Mouse (Mus musculus) kidney, postnatal 0 days (tissue): ENCODE measurements at regions not wholly inside any gene's neighbourhood (a gene's known extent, or its start where the extent isn't known, plus 50 kb on each side); places are given as distances from the start of the nearest gene placed in this dataset.

ENCODE experiments used
- ATAC-seq: fragments of 200-750 bp; cut with Nextera tagmentation; replicated peaks from 2 replicates; pipeline ENCODE4 v1.8.0; 2017; ENCODE audit warnings: low read depth, moderate number of reproducible peaks, moderate TSS enrichment, moderate library complexity; ENCODE audit not compliant: low FRiP score
- DNase-seq: peaks from one replicate; pipeline ENCODE4 v3.0.0-alpha.2; 2016; ENCODE audit warnings: low spot score
- H3K27ac ChIP-seq: fragments of 300-500 bp; sonication (generic); 2 replicates; pipeline ENCODE4 v1.5.1; 2014; ENCODE audit warnings: mild to moderate bottlenecking
- H3K27me3 ChIP-seq: fragments of 300-500 bp; sonication (generic); 2 replicates; pipeline ENCODE4 v1.6.1; 2014; ENCODE audit warnings: low read length, mixed read lengths; ENCODE audit not compliant: insufficient read depth
- H3K36me3 ChIP-seq: fragments of 300-500 bp; sonication (generic); 2 replicates; pipeline ENCODE4 v1.6.1; 2014; ENCODE audit warnings: low read length, mixed read lengths; ENCODE audit not compliant: insufficient read depth
- H3K4me1 ChIP-seq: fragments of 300-500 bp; sonication (generic); replicated peaks from 2 replicates; pipeline ENCODE4 v1.6.1; 2014; ENCODE audit warnings: antibody characterized with exemption, low read length, mixed read lengths; ENCODE audit not compliant: insufficient read depth
- H3K4me2 ChIP-seq: fragments of 300-500 bp; sonication (generic); 2 replicates; pipeline ENCODE4 v1.6.1; 2014; ENCODE audit warnings: mild to moderate bottlenecking, low read length, moderate library complexity, mixed read lengths
- H3K4me3 ChIP-seq: fragments of 300-500 bp; sonication (generic); replicated peaks from 2 replicates; pipeline ENCODE4 v1.5.1; 2014; ENCODE audit warnings: low read depth, low read length
- H3K9ac ChIP-seq: fragments of 300-500 bp; sonication (generic); 2 replicates; pipeline ENCODE4 v1.6.1; 2014; ENCODE audit warnings: low read depth, low read length
- H3K9me3 ChIP-seq: fragments of 300-500 bp; sonication (generic); replicated peaks from 2 replicates; pipeline ENCODE4 v1.6.1; 2016; ENCODE audit warnings: low read length, inconsistent platforms, mixed read lengths
- CTCF ChIP-seq: IDR thresholded peaks from 2 replicates; pipeline ENCODE4 v1.5.1; 2016; ENCODE audit warnings: antibody characterized with exemption, low read depth, mild to moderate bottlenecking, moderate library complexity
- WGBS: fragments of 180-500 bp; shearing (Covaris S2); extraction: QIAGEN DNeasy Blood & Tissue Kit; methylation state at CpG from one replicate; pipeline ENCODE4 v1.1.7; 2014; 5-methylcytosine and 5-hydroxymethylcytosine counted together

DNA sequence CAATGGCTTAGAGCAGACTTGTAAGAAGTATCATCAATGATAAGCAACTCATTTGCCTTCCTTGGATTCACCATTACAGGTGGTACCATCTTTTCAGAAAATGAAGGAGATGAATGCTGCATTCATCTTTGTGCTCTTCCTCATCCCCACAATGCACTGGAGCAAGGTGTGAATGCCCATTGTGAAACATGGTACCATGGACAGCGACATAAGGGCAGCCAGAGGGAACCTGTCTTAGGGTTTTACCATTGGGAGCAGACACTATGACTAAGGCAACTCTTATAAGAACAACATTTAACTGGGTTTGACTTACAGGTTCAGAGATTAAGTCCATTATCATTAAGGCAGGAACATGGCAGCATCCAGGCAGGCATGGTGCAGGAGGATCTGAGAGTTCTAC lies 60.1 kb upstream of the Kcnj6 start:
- Histone ChIP-seq H3K4me3 (no peak overlapping the region), H3K9ac (no peak overlapping the region), H3K27ac (no peak overlapping the region), H3K36me3 (no peaks in the 10 kb centered on the region), H3K9me3 (no peaks in the 10 kb centered on the region), H3K27me3 (no peaks in the 10 kb centered on the region), H3K4me2 (no peak overlapping the region), H3K4me1 (no peaks in the 10 kb centered on the region)
- 29% methylated on average over 1 of the region's 1 CpGs for WGBS
- TF ChIP-seq CTCF = no peak
- ATAC-seq = no peak
- DNase-seq = peak; percentile 31

DNA sequence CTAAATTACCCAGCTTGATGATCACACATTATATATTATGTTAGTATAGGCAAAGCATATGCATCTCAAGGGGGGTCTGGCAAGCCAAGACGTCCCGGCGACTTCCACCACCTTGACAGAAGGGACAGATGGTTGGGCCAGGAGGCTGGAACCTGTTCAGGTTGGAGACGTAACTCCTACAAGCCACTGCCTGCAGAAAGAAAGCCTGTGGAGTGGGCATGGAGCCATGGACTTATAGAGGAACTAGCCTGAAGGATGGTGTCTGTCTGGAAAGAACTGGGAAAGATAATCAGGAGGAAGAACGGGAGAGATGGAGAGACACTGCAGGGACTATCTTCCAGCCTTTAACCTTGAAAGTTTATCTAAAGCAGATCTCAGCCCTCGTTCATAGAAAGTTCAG lies 66.9 kb upstream of the Kcnj6 start:
- no peaks in the 10 kb centered on the region for H3K9me3 ChIP-seq
- no peak overlapping the region for H3K4me2 ChIP-seq
- H3K4me3 ChIP-seq = no peak overlapping the region
- DNase-seq (no peak), ATAC-seq (no peak)
- no peak overlapping the region for H3K9ac ChIP-seq
- no peak for TF ChIP-seq CTCF
- no peak overlapping the region for H3K27ac ChIP-seq
- no peaks in the 10 kb centered on the region for H3K27me3 ChIP-seq
- no peaks in the 10 kb centered on the region for H3K36me3 ChIP-seq
- WGBS = 85% methylated on average over 6 of the region's 6 CpGs
- H3K4me1 ChIP-seq = no peaks in the 10 kb centered on the region

DNA sequence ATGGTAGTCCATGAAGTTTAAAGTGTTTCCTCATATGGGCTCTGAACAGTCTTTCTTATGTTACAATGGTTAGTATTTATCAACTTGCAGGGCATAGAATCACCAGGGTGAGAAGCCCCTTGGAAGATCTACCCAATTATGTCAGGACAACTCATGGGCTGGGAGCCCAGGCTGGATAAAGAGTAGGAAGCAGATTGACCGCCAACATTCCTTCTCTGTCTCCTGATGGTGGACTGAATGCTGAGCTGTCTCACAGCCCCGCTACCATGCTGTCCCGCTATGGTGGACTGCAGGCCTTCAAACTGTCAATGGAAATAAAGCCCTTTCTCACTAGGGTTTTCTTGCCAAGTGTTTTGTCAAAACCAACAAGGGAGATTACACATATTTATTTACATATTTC lies 69.2 kb upstream of the Kcnj6 start:
- no peak overlapping the region for H3K4me2 ChIP-seq
- WGBS = 94% methylated on average over 3 of the region's 3 CpGs
- H3K4me1 ChIP-seq = no peaks in the 10 kb centered on the region
- no peaks in the 10 kb centered on the region for H3K36me3 ChIP-seq
- H3K27ac ChIP-seq = no peak overlapping the region
- ATAC-seq = no peak
- no peak overlapping the region for H3K9ac ChIP-seq
- H3K9me3 ChIP-seq = no peaks in the 10 kb centered on the region
- no peaks in the 10 kb centered on the region for H3K27me3 ChIP-seq
- H3K4me3 ChIP-seq = no peak overlapping the region
- no peak for DNase-seq
- TF ChIP-seq CTCF = no peak

DNA sequence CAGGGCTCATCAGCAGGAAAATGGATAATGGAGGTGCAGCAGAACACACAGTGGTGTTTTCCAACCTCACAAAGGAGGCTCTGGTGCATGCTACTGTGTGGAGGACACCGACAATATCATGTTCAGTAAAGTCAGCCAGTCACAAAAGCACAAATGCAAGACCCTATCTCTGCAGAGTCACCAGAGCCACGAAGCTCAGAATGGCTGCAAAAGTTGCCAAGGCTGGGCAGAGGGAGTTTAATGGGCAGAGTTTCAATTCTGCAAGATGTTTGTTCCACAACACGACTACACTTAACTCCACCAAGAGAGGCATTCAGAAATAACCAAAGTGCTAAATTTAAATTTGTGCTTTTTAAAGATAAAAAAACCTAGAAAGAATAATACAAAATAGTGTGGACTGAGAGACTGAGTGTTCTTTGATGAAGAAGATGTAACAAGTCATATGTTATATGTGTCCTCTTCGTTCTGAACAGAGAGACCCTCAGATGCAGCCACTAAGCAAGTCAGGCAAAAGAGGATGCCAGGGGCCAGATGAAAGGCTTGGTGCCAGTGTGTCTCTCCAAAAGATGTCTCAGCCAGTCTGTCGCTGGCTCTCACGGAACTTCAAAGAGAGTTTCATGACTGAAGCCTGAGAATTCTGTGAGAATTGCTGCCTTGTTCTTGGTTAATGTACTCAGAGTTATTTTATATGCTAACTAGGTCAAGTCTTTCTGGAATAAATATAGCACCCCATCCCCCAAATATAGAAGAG lies 95.1 kb upstream of the Kcnj6 start:
- Histone ChIP-seq H3K4me2 (no peak overlapping the region), H3K9me3 (no peaks in the 10 kb centered on the region), H3K36me3 (no peaks in the 10 kb centered on the region), H3K27me3 (no peaks in the 10 kb centered on the region), H3K4me3 (no peak overlapping the region), H3K27ac (no peak overlapping the region), H3K4me1 (no peaks in the 10 kb centered on the region), H3K9ac (no peak overlapping the region)
- ATAC-seq = no peak
- DNase-seq = no peak
- WGBS = 66% methylated on average over 6 of the region's 6 CpGs
- TF ChIP-seq CTCF = no peak

DNA sequence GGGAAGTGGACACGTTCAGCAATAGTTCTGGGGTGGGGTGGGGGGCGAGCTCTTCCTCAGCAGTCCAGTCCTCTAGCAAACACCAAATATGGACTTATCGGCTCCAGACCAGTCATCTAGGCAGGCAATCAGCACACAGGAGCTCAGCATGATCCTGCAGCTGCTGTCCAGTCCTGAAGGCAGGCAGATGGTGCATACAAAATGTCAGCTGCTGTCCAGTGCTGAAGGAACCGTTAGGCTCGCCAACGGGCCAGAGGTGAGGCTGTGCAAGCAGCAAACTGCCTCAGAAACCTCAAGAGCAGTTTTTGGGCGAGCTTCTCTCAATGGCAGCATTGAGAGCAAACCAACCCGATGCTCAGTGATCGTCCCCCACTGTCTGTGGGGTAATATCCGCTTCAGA lies 96.3 kb upstream of the Kcnj6 start:
- Histone ChIP-seq H3K9ac (no peak overlapping the region), H3K27me3 (no peaks in the 10 kb centered on the region), H3K4me1 (no peaks in the 10 kb centered on the region), H3K36me3 (no peaks in the 10 kb centered on the region), H3K9me3 (no peaks in the 10 kb centered on the region), H3K4me2 (no peak overlapping the region), H3K4me3 (no peak overlapping the region), H3K27ac (no peak overlapping the region)
- 29% methylated on average over 10 of the region's 10 CpGs for WGBS
- ATAC-seq = peak; percentile 82
- TF ChIP-seq CTCF = peak; percentile 3; the same call in 1 of the 2 replicates
- DNase-seq = peak; percentile 87

DNA sequence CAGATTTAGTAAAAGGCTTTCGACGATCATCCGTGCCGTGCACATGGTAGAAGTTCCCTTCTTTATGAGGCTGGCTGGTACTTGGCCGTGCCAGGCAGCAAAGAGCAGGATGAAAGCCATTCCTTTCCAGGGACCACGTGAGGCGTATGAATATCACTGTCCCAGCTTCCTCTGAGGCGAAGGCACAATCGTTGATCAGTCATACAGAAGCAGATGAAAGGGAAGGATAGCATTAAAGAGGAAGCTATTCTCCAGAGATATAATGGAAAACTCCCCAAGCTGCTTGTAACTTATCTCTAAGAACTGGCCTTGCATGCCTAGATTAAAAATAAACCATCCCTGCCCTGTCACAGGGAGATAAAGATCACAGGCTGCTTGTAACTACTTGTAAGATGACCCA lies 103.5 kb upstream of the Kcnj6 start:
- ATAC-seq (no peak), DNase-seq (peak; percentile 46)
- WGBS = 32% methylated on average over 9 of the region's 9 CpGs
- H3K9ac ChIP-seq = no peak overlapping the region
- H3K9me3 ChIP-seq = no peaks in the 10 kb centered on the region
- no peak for TF ChIP-seq CTCF
- H3K4me1 ChIP-seq = no peaks in the 10 kb centered on the region
- no peak overlapping the region for H3K4me3 ChIP-seq
- no peaks in the 10 kb centered on the region for H3K27me3 ChIP-seq
- H3K36me3 ChIP-seq = no peaks in the 10 kb centered on the region
- H3K27ac ChIP-seq = no peak overlapping the region
- no peak overlapping the region for H3K4me2 ChIP-seq

DNA sequence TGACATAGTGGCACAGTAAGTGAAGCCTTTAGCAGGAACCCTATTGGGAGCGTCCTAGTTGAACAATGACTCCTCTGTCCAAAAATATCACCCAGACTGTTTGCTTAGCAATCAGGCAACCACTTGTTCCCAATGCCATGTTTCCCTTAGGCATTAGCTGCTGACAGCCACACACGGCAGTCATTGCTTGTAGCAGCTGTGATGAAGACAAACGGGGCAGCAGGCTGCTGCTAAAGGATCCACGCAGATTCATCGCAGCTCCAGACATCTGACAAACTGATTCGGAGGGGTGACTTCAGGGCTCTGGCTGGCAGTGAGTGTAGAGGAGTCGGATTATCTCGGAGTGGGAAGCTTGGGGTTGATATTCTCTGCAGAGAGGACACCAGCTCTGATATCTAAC lies 120.0 kb upstream of the Kcnj6 start:
- Histone ChIP-seq H3K4me3 (no peak overlapping the region), H3K4me1 (no peaks in the 10 kb centered on the region), H3K9me3 (no peaks in the 10 kb centered on the region), H3K36me3 (no peaks in the 10 kb centered on the region), H3K27ac (no peak overlapping the region), H3K27me3 (no peaks in the 10 kb centered on the region), H3K4me2 (no peak overlapping the region), H3K9ac (no peak overlapping the region)
- TF ChIP-seq CTCF = no peak
- DNase-seq (no peak), ATAC-seq (no peak)
- 22% methylated on average over 8 of the region's 8 CpGs for WGBS
